Mouse (Mus musculus) erythroblast, embryonic 14.5 days (primary cell): ENCODE results near the gene Sidt1.

Experiments used
- GATA1 ChIP-seq: IDR thresholded peaks from 2 replicates; pipeline ENCODE4 v1.6.1; 2012; ENCODE audit warnings: low read length, inconsistent platforms, mixed read lengths
- TAL1 ChIP-seq: IDR thresholded peaks from 3 replicates; pipeline ENCODE4 v1.6.1; 2012; ENCODE audit warnings: low read length, inconsistent platforms, mixed read lengths

DNA sequence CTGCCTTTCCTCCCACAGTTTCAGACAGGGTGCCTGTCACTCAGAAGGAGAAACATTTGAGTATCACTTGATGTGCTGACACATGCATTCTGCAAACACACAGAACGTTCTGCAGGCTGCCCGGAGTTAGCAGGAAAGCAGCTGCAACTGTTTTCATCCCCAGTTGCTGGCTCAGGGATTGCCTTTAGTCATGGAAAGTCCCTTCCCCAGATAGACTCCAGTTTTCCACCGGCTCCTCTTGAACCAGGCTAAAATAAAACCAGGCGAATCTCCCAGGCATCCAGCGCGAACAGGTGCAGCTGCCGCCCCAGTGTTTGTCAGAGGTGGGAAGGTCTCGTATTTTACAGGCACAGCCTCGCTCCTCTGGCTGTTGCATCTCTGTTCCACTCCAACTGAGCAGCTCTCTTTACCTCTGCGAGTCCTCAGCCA, 94.1 kb downstream of the Sidt1 start:
- TF ChIP-seq TAL1 (no peak), GATA1 (no peak)
